8 mouse cellular contexts compared by ENCODE assay signal in genomic region chr13:74245214-74245898, GRCm38 (mm10). TPM values are rescaled to one million over a fixed set of nuclear protein-coding genes. Genes with fewer than 3 reads are reported as not detected.
DNase-seq lines count a peak whose midpoint lies in the region; ATAC-seq and TF ChIP-seq lines count a peak whose summit lies in the region.

No protein-coding gene starts in this region.

- peak; percentile 3 for DNase-seq in cerebellum, adult 9-11 months
- no peak for DNase-seq in cerebellum, adult 9-10 months
- DNase-seq in heart, adult 9 months (ENCODE audit: low spot score in 2 of 2) = peak; percentile 72 to 76
- DNase-seq in kidney, adult 8-10 months = peak; percentile 46 to 55
- peak; percentile 90 for DNase-seq in midbrain, postnatal 0 days (ENCODE audit: low spot score)
- DNase-seq in testis, postnatal 10 days (ENCODE audit: low spot score) = peak; percentile 71

- no peaks in the 10 kb centered on the region for H3K9me3 ChIP-seq in embryonic facial prominence, embryonic 15.5 days (replicated peaks)
- H3K9me3 ChIP-seq in limb, embryonic 13.5 days = no peaks in the 10 kb centered on the region
- no peaks in the 10 kb centered on the region for H3K9me3 ChIP-seq in midbrain, postnatal 0 days (ENCODE audit: low read length)

- 17% methylated on average over 17 of the region's 17 CpGs for WGBS in embryonic facial prominence, embryonic 15.5 days
- 23% methylated on average over 17 of the region's 17 CpGs for WGBS in limb, embryonic 13.5 days
- WGBS in midbrain, postnatal 0 days = 16% methylated on average over 17 of the region's 17 CpGs

- peak overlapping the region; percentile 90 for H3K27ac ChIP-seq in embryonic facial prominence, embryonic 15.5 days (replicated peaks)
- H3K27ac ChIP-seq in limb, embryonic 13.5 days = 0 out of 2 replicates have a peak overlapping the region, but pooled peaks have one; percentile 28
- H3K27ac ChIP-seq in midbrain, postnatal 0 days (ENCODE audit: low read depth, low read length) = no peak overlapping the region

- TF ChIP-seq CTCF in midbrain, postnatal 0 days (IDR thresholded peaks at IDR 0.05) = no peak

- H3K27me3 ChIP-seq in embryonic facial prominence, embryonic 15.5 days = no peaks in the 10 kb centered on the region
- H3K27me3 ChIP-seq in limb, embryonic 13.5 days = no peaks in the 10 kb centered on the region
- no peaks in the 10 kb centered on the region for H3K27me3 ChIP-seq in midbrain, postnatal 0 days (ENCODE audit: insufficient read depth, low read length)

- peak; percentile 89 for ATAC-seq in embryonic facial prominence, embryonic 15.5 days (ENCODE audit: insufficient number of reproducible peaks, low FRiP score, low TSS enrichment, low read depth)
- ATAC-seq in limb, embryonic 13.5 days (ENCODE audit: low FRiP score, low read depth) = peak; percentile 89
- peak; percentile 94 for ATAC-seq in midbrain, postnatal 0 days (ENCODE audit: low FRiP score)

- peak overlapping the region; percentile 38 for H3K4me2 ChIP-seq in embryonic facial prominence, embryonic 15.5 days (replicated peaks)
- peak overlapping the region; percentile 48 for H3K4me2 ChIP-seq in limb, embryonic 13.5 days (replicated peaks)
- H3K4me2 ChIP-seq in midbrain, postnatal 0 days (ENCODE audit: low read depth, low read length, poor library complexity, severe bottlenecking) = peak overlapping the region; percentile 45

- H3K9ac ChIP-seq in embryonic facial prominence, embryonic 15.5 days = no peak overlapping the region
- H3K9ac ChIP-seq in limb, embryonic 13.5 days = 0 out of 2 replicates have a peak overlapping the region, but pooled peaks have one; percentile 19
- H3K9ac ChIP-seq in midbrain, postnatal 0 days (replicated peaks; ENCODE audit: low read length, poor library complexity, severe bottlenecking) = no peak overlapping the region

- H3K4me3 ChIP-seq in embryonic facial prominence, embryonic 15.5 days (replicated peaks) = 0 out of 2 replicates have a peak overlapping the region, but pooled peaks have one; percentile 11
- no peak overlapping the region for H3K4me3 ChIP-seq in limb, embryonic 13.5 days
- H3K4me3 ChIP-seq in midbrain, postnatal 0 days (ENCODE audit: low read depth, low read length) = peak overlapping the region; percentile 14; the same call in 1 of the 2 replicates

- H3K36me3 ChIP-seq in embryonic facial prominence, embryonic 15.5 days = no peaks in the 10 kb centered on the region
- H3K36me3 ChIP-seq in limb, embryonic 13.5 days = no peaks in the 10 kb centered on the region
- no peaks in the 10 kb centered on the region for H3K36me3 ChIP-seq in midbrain, postnatal 0 days (ENCODE audit: insufficient read depth, low read length)

- peaks cover 13% of the 10 kb centered on the region for H3K4me1 ChIP-seq in embryonic facial prominence, embryonic 15.5 days
- peaks cover 11% of the 10 kb centered on the region for H3K4me1 ChIP-seq in limb, embryonic 13.5 days
- peaks cover 9% of the 10 kb centered on the region for H3K4me1 ChIP-seq in midbrain, postnatal 0 days (ENCODE audit: insufficient read depth, low read length)

RNA-seq across cellular contexts. Expression of gene Exoc3, which starts 36.8 kb away (rescaled TPM):
- 69.2 and 82.9 TPM in 2 replicates for polyA plus RNA-seq in embryonic facial prominence, embryonic 15.5 days (2015; fragmentation: Nextera tagmentation; extraction: Ambion mirVana)
- polyA plus RNA-seq in limb, embryonic 13.5 days (2015; fragmentation: Nextera tagmentation; extraction: Ambion mirVana) = 86.6 and 86.9 TPM in 2 replicates
- 62.5 and 112 TPM in 2 replicates for total RNA-seq in midbrain, postnatal 0 days (2014; rRNA removed)
- polyA plus RNA-seq in midbrain, postnatal 0 days (2015; fragmentation: Nextera tagmentation; extraction: Ambion mirVana) = 106 and 113 TPM in 2 replicates

RNA-seq across cellular contexts. Expression of gene Ahrr, which starts 46.8 kb away (rescaled TPM):
- polyA plus RNA-seq in embryonic facial prominence, embryonic 15.5 days (2015; fragmentation: Nextera tagmentation; extraction: Ambion mirVana) = 2.2 and 3.4 TPM in 2 replicates
- 1.1 and 1.3 TPM in 2 replicates for polyA plus RNA-seq in limb, embryonic 13.5 days (2015; fragmentation: Nextera tagmentation; extraction: Ambion mirVana)
- total RNA-seq in midbrain, postnatal 0 days (2014; rRNA removed) = 0.88 and 0.99 TPM in 2 replicates
- polyA plus RNA-seq in midbrain, postnatal 0 days (2015; fragmentation: Nextera tagmentation; extraction: Ambion mirVana) = 0.45 and 0.68 TPM in 2 replicates
